Mouse (Mus musculus) thymus, postnatal 0 days (tissue): Measurements from ENCODE around the gene Hmgn1. TPM values are rescaled to one million over a fixed set of nuclear protein-coding genes. Genes with fewer than 3 reads are reported as not detected.
"Not testable (repeated sequence)": the region's sequence is repeated elsewhere in the genome, so short reads cannot be mapped to it uniquely, and the experiment has no call there.

Experiments used
- DNase-seq: peaks from one replicate; pipeline ENCODE4 v3.0.0-alpha.2; 2015; ENCODE audit warnings: low spot score
- polyA plus RNA-seq: library from polyadenylated mRNA; unstranded; fragments of >200 nt; fragmentation: Nextera tagmentation; extraction: Ambion mirVana; gene quantifications from 2 replicates; pipeline ENCODE4 v1.2.1, GENCODE M21; 2015

The Hmgn1 gene
- polyA plus RNA-seq, result 380 and 399 TPM in 2 replicates

GRCm38 (mm10) chr16:96127657-96128344 lies at the start of gene Hmgn1:
Gene Hmgn1, minus strand, starts transcription at chr16:96127729.
- DNase-seq, result peak; percentile 92

GRCm38 (mm10) chr16:96175399-96175798 lies 47.9 kb upstream of the Hmgn1 start:
- no peak for DNase-seq

GRCm38 (mm10) chr16:96173648-96174047 lies 46.1 kb upstream of the Hmgn1 start:
- no peak for DNase-seq

DNA sequence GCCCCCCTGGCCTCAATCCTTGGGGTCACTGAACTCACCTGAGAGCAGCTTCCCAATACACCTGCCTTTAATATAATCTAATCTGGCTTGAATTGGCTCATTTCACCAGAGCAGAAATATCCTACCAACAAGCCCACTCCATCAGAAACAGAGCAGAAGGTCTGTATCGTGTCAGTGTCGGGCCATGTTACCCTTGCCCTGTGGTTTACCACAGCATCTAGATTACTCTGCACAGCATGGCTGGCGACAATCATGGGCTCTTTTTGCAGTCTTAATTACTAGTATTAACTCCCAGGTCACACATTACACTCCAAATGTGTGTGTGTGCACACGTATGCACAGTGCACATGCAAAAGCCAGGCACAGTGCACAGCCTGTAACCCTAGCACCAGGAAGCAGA lies 41.3 kb upstream of the Hmgn1 start:
- no peak for DNase-seq

DNA sequence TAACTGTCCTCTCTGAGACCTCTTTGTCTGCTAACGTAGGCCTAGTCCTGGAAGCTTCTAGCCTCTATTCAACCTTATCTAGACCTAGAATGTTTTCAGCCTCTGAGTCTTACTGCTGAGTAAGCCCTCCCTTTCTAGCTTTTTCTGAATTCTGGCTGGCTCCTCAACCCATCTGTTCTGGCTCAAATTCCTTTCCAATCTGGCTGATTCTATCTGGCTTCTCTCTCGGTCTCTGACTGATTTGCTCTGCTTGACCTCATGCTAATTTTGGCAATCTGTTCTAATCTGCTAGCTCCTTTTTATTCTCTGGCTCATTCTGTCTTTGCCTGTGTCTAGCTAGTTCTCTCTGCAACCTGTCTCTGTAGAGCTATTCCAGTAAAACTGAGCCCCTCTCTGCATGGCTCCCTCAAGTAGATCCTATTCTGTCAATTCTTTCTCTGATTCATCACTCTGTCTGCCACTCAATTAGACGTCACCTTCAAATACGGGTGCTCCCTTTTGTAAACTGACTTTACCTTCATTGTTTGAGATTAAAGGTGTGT lies 38.3 kb upstream of the Hmgn1 start:
- DNase-seq, result no peak

GRCm38 (mm10) chr16:96161336-96161735 lies 33.8 kb upstream of the Hmgn1 start:
- no peak for DNase-seq

DNA sequence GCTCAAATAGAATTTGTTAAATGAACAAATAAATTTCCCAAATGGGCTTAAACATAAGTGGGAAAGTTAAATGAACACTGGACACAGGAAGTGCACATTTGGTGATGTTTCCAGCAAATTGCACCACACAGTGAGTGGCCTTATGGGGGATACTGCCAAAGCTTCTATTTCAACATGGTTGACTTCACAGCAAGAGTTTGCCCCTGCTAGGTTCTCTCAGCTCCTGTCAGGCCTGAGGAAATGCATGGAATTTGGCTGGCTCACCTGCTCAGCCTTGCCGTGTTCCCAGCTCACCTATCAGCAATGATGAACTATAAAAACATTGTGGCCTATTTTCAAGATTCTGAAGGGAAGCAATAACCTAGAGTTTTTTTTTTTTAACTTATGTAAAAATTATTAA lies 33.4 kb upstream of the Hmgn1 start:
- DNase-seq, result no peak

DNA sequence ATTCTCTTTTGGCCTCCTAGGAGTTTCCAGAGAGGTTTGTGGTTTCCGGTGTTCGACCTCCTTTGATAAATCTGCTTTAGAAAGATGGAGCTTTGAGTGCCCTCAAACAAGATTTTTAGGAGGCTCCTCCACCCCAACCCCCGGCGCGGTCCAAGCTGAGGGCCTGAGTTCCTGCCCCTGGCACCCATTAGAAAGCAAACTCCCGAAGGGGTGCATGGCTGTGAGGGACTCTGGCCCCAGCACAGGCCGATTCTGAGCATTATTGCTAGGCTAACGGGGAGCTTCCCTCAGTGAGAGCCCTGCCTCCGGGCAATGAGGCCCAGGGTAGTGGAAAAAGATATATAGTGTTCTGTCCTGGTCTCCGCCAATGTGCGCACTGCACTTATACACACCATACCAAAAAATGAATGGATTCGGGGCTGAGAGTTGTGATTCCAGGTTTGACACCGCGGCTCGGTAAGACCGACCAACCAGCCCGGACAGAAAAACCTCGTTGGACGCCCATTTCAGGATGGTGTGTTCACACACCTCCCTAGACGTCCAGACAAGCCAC lies 32.3 kb upstream of the Hmgn1 start:
- DNase-seq, result no peak

- DNase-seq, result peak; percentile 56
Measured at GRCm38 (mm10) chr16:96159091-96159731, 31.7 kb upstream of the Hmgn1 start.

DNA sequence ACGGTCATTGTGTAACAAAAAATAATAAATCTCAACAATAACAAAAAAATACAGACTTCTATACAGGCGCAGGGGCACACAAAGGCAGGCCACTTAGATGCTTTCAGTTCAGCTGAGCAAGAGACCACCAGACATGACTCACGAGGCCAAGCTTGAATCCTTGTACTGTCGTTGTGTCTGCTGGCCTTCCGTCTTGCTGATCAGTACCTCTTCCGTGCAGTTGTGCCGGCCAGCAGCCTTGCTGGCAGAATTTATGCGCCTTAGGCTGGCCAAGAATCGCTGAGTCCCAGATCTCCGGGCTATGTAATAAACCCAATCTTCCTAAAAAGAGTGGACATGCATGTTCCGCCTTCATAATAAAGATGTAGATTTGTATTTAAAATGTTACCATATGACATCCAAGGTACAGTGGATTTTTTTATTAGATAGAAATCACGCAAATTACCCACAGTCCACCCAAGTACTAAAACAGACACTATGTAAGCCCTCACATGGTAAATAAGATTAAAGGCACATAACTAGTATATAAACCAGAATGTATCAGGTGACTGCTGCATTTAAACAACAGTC lies 31.1 kb upstream of the Hmgn1 start:
- DNase-seq, result no peak

DNA sequence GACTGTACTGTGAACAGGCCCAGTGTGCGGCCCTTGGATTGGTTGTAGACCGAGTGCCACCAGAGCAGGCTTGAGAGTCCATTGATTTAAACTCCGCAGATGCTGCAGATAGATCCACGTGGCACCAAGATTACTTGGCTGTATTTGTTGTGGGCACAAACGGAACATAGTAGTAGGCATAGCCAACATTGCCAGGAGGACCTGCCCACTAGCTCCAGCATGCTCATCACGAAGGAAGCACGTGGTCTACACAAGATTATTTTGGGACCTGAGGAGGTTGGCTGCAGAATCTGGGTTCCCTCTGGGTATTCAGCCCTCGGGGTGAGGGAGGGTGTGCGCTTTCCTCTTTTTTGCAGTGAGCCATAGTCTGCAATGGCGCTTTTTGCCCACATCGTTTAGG lies 29.6 kb upstream of the Hmgn1 start:
- DNase-seq, result no peak

GRCm38 (mm10) chr16:96156019-96156418 lies 28.5 kb upstream of the Hmgn1 start:
- DNase-seq, result no peak

DNA sequence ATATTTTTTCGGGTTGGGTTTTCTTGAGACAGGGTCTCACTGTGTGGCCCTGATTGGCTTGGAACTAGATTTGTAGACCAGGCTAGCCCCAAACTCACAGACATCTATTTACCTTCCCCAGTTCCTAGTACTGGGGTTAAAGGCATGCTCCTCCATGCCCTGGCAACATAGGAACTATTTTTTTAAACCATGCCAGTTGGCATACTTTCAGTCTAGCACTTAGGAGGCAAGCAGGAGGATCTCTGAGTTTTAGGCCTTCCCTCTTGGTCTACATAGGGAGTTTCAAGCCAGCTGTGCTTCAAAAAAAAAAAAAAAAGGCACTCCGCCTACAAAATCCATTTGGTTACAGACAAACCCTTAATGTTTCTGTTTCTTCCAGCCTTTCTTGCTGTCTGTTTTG lies 26.9 kb upstream of the Hmgn1 start:
- no peak for DNase-seq

GRCm38 (mm10) chr16:96151551-96151950 lies 24.0 kb upstream of the Hmgn1 start:
- peak; percentile 70 for DNase-seq

DNA sequence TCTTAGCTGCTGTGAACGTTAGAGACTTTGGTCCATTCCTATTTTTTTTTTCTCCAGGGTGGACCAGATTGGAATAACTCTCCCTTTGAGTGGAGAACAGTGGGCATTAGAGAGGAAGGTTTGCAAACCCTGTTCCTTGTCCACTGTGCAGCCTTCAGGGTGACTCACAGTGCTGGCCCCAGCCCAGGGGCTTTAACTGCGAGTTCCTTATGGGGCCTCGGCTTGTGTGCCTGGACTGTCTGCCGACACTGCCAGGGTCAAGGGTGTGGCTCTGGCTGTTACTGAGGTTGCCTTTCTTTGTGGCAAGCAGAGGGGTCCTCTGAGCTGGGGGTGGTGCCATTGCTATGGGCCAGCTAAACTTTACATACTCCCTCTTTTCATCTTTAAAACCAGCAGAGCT lies 23.5 kb upstream of the Hmgn1 start:
- DNase-seq, result no peak

DNA sequence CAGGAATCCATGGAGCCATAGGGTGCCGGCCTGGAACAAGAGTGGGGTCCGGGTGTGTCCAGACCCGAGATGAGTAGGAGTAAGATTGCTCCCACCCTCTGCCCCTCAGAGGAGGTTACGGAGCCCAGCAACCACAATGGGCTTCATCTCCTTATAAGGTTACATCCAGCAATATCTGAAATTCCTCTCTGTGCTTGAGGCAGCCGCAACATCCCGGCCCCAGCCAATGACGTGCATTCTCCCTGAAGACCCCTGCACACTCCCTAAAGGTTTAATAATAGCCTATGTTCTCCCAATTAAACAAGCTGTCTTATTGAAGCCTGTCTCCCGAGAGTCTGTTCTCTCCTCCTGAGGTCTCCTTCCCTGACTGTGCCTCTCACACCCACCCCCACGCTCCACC lies 21.8 kb upstream of the Hmgn1 start:
- no peak for DNase-seq

DNA sequence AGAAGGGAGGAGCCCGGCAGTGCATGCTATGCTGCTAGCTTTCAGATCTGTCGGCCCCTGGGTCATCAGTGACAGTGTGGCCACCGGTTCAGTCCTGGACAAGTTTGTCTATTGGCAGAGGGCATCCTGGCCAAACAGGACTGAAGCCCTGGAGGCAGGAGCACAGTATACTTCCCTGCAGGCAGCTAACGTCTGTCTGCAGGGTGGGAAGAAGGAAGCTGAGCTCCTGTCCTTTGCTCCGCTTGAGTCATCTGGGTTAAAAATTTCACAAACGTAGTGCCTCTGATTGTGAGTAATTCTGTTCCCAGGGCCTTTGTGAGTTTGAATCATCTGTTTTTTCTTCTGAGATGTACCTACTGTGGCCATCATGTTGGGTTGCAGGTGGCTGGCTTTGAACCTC lies 21.3 kb upstream of the Hmgn1 start:
- DNase-seq, result no peak

- no peak for DNase-seq
Measured at GRCm38 (mm10) chr16:96145814-96146213, 18.3 kb upstream of the Hmgn1 start.

- DNase-seq, result peak; percentile 100
Measured at GRCm38 (mm10) chr16:96145110-96145800, 17.7 kb upstream of the Hmgn1 start, which contains the start of gene Wrb. Gene Wrb, plus strand, starts transcription at chr16:96145407.

- not testable (repeated sequence) for DNase-seq
Measured at GRCm38 (mm10) chr16:96144748-96145109, 17.2 kb upstream of the Hmgn1 start.

- no peak for DNase-seq
Measured at GRCm38 (mm10) chr16:96128466-96128865, 937 bp upstream of the Hmgn1 start.

- DNase-seq, result no peak
Measured at GRCm38 (mm10) chr16:96127288-96127656, 257 bp downstream of the Hmgn1 start.
